Mouse (Mus musculus): ENCODE measurements around the gene Sox5.

Gene Sox5

GRCm38 (mm10) chr6:143987548-143987947, 794.2 kb downstream of the Sox5 start:
- no peak for DNase-seq (ENCODE audit: low read depth in 2 of 2, low spot score in 2 of 2)

- DNase-seq (ENCODE audit: low read depth in 2 of 2, low spot score in 2 of 2), result no peak
Measured at GRCm38 (mm10) chr6:143980131-143980530, 801.6 kb downstream of the Sox5 start.

GRCm38 (mm10) chr6:143967724-143968400, 813.9 kb downstream of the Sox5 start:
- no peak for DNase-seq (ENCODE audit: low read depth in 2 of 2, low spot score in 2 of 2)

GRCm38 (mm10) chr6:143960487-143960886, 821.3 kb downstream of the Sox5 start:
- DNase-seq (ENCODE audit: low read depth in 2 of 2, low spot score in 2 of 2), result no peak

- DNase-seq (ENCODE audit: low read depth in 2 of 2, low spot score in 2 of 2), result no peak
Measured at GRCm38 (mm10) chr6:143960081-143960480, 821.7 kb downstream of the Sox5 start.

- DNase-seq (ENCODE audit: low read depth in 2 of 2, low spot score in 2 of 2), result no peak
Measured at GRCm38 (mm10) chr6:143958372-143958771, 823.4 kb downstream of the Sox5 start.

GRCm38 (mm10) chr6:143957063-143957462, 824.7 kb downstream of the Sox5 start:
- DNase-seq (ENCODE audit: low read depth in 2 of 2, low spot score in 2 of 2), result no peak

GRCm38 (mm10) chr6:143948553-143949308, 833.0 kb downstream of the Sox5 start:
- no peak for DNase-seq (ENCODE audit: low read depth in 2 of 2, low spot score in 2 of 2)

- no peak for DNase-seq (ENCODE audit: low read depth in 2 of 2, low spot score in 2 of 2)
Measured at GRCm38 (mm10) chr6:143948071-143948470, 833.7 kb downstream of the Sox5 start.

- no peak for DNase-seq (ENCODE audit: low read depth in 2 of 2, low spot score in 2 of 2)
Measured at GRCm38 (mm10) chr6:143943126-143943525, 838.7 kb downstream of the Sox5 start.

- DNase-seq (ENCODE audit: low read depth in 2 of 2, low spot score in 2 of 2), result no peak
Measured at GRCm38 (mm10) chr6:143941291-143941785, 840.4 kb downstream of the Sox5 start.

- no peak for DNase-seq (ENCODE audit: low read depth in 2 of 2, low spot score in 2 of 2)
Measured at GRCm38 (mm10) chr6:143923146-143923545, 858.6 kb downstream of the Sox5 start.

GRCm38 (mm10) chr6:143918405-143918947, 863.3 kb downstream of the Sox5 start:
- no peak for DNase-seq (ENCODE audit: low read depth in 2 of 2, low spot score in 2 of 2)

GRCm38 (mm10) chr6:143916152-143916735, 865.5 kb downstream of the Sox5 start:
- DNase-seq (ENCODE audit: low read depth in 2 of 2, low spot score in 2 of 2), result no peak

GRCm38 (mm10) chr6:143915686-143916085, 866.1 kb downstream of the Sox5 start:
- DNase-seq (ENCODE audit: low read depth in 2 of 2, low spot score in 2 of 2), result no peak

- no peak for DNase-seq (ENCODE audit: low read depth in 2 of 2, low spot score in 2 of 2)
Measured at GRCm38 (mm10) chr6:143912316-143912715, 869.5 kb downstream of the Sox5 start.

- DNase-seq (ENCODE audit: low read depth in 2 of 2, low spot score in 2 of 2), result no peak
Measured at GRCm38 (mm10) chr6:143904693-143905031, 877.1 kb downstream of the Sox5 start.

GRCm38 (mm10) chr6:143903981-143904692, 877.6 kb downstream of the Sox5 start:
- no peak for DNase-seq (ENCODE audit: low read depth in 2 of 2, low spot score in 2 of 2)

GRCm38 (mm10) chr6:143900871-143901270, 880.9 kb downstream of the Sox5 start:
- no peak for DNase-seq (ENCODE audit: low read depth in 2 of 2, low spot score in 2 of 2)

GRCm38 (mm10) chr6:143895092-143895491, 886.7 kb downstream of the Sox5 start:
- DNase-seq (ENCODE audit: low read depth in 2 of 2, low spot score in 2 of 2), result no peak

GRCm38 (mm10) chr6:143892869-143893268, 888.9 kb downstream of the Sox5 start:
- DNase-seq (ENCODE audit: low read depth in 2 of 2, low spot score in 2 of 2), result no peak

Measured in CD8-positive naive resting alpha-beta T cell, adult 2 months (primary cell).